ENCODE assay signal across 34 mouse cellular contexts in the genomic region with DNA sequence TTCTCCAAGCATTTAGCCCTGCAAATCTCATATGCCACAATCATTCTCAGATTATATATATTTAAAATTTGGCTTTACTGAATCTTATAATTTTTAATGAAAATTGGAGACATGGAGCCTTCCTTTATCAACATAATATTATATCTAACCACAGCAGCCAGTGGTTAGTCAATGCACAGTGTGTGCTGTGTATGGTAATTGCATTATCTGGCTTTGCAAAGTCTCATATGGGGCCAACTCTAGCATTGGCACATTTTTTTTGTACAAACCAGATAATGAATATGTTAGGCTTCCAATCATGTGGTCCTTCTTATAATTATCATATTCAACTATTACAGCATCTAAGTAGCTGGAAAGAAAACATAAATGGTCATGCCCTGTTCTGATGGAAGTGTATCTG.
"Had no signal": no experiment of that assay in that cellular context is flagged by ENCODE, and none has a peak within 500 bp of the region (broad histone marks: within the 10 kb centered on the region; RNA-seq: fewer than 3 reads in every experiment).

No protein-coding gene starts in this region.

- H3K27me3 ChIP-seq: heart, embryonic 12.5 days; heart, embryonic 13.5 days; heart, embryonic 15.5 days; hindbrain, embryonic 12.5 days; hindbrain, embryonic 13.5 days; hindbrain, embryonic 15.5 days; intestine, embryonic 15.5 days; kidney, embryonic 15.5 days had no signal

- H3K9me3 ChIP-seq: heart, embryonic 12.5 days; heart, embryonic 13.5 days; heart, embryonic 15.5 days; hindbrain, embryonic 10.5 days; hindbrain, embryonic 12.5 days; hindbrain, embryonic 15.5 days; intestine, embryonic 15.5 days; kidney, embryonic 15.5 days had no signal

- H3K27ac ChIP-seq: heart, embryonic 13.5 days; heart, embryonic 15.5 days; hindbrain, embryonic 10.5 days; hindbrain, embryonic 12.5 days; hindbrain, embryonic 13.5 days; hindbrain, embryonic 14.5 days; hindbrain, embryonic 15.5 days; hindbrain, postnatal 0 days; intestine, embryonic 15.5 days; kidney, embryonic 15.5 days; kidney, postnatal 0 days; layer of hippocampus, adult 2 months; left cerebral cortex, adult 2 months had no signal

- H3K36me3 ChIP-seq: heart, embryonic 12.5 days; heart, embryonic 13.5 days; heart, embryonic 15.5 days; hindbrain, embryonic 10.5 days; hindbrain, embryonic 12.5 days; hindbrain, embryonic 13.5 days; hindbrain, embryonic 15.5 days; intestine, embryonic 15.5 days; kidney, embryonic 15.5 days had no signal

- H3K4me1 ChIP-seq: heart, embryonic 12.5 days; heart, embryonic 13.5 days; heart, embryonic 15.5 days; hindbrain, embryonic 10.5 days; hindbrain, embryonic 12.5 days; hindbrain, embryonic 13.5 days; hindbrain, embryonic 15.5 days; intestine, embryonic 15.5 days; kidney, embryonic 15.5 days had no signal

- DNase-seq: heart, postnatal 10 days; heart, postnatal 14 days; heart, postnatal 36 days; heart, postnatal 4 days; kidney, adult 11 months; kidney, adult 18-20 months; kidney, adult 2 months; kidney, adult 8-10 months; kidney, adult 9 months; kidney, postnatal 10 days; kidney, postnatal 14 days; kidney, postnatal 25 days; kidney, postnatal 36 days; kidney, postnatal 4 days; layer of hippocampus, adult 9-11 months; layer of hippocampus, postnatal 36 days had no signal

- H3K4me3 ChIP-seq: heart, embryonic 12.5 days; heart, embryonic 13.5 days; heart, embryonic 15.5 days; hindbrain, embryonic 10.5 days; hindbrain, embryonic 12.5 days; hindbrain, embryonic 13.5 days; hindbrain, embryonic 15.5 days; intestine, embryonic 15.5 days; kidney, embryonic 15.5 days; layer of hippocampus, adult 2 months; left cerebral cortex, adult 2 months had no signal

- H3K4me2 ChIP-seq: heart, embryonic 12.5 days; heart, embryonic 13.5 days; heart, embryonic 15.5 days; hindbrain, embryonic 12.5 days; hindbrain, embryonic 13.5 days; hindbrain, embryonic 14.5 days; hindbrain, embryonic 15.5 days; intestine, embryonic 15.5 days; kidney, embryonic 15.5 days had no signal

- H3K9ac ChIP-seq: heart, embryonic 12.5 days; heart, embryonic 13.5 days; heart, embryonic 15.5 days; hindbrain, embryonic 12.5 days; hindbrain, embryonic 13.5 days; hindbrain, embryonic 14.5 days; hindbrain, embryonic 15.5 days; intestine, embryonic 15.5 days; kidney, embryonic 15.5 days had no signal

- ATAC-seq: hindbrain, embryonic 16.5 days; hindbrain, postnatal 0 days; inflammation-experienced regulatory T-cells, adult 6 months; intestine, embryonic 15.5 days; intestine, embryonic 16.5 days; intestine, postnatal 0 days had no signal
